ENCODE assay signal across 8 mouse cellular contexts in genomic region chr2:158624718-158625222, GRCm38 (mm10). TPM values are rescaled to one million over a fixed set of nuclear protein-coding genes. Genes with fewer than 3 reads are reported as not detected.
DNase-seq lines count a peak whose midpoint lies in the region; ATAC-seq lines count a peak whose summit lies in the region.

Gene Actr5 (plus strand): TSS chr2:158624888.

- DNase-seq in adipocyte (ENCODE audit: low spot score) = peak; percentile 98
- DNase-seq in embryo, embryonic 10 days (ENCODE audit: low spot score) = peak; percentile 100
- peak; percentile 93 for DNase-seq in gastrocnemius, postnatal 10 days
- peak; percentile 98 for DNase-seq in induced T-regulatory cell, adult 2 months (ENCODE audit: low read depth)
- DNase-seq in left cerebral cortex, adult 9 months (ENCODE audit: low spot score in 2 of 2) = peak; percentile 73 to 92
- peak; percentile 89 for DNase-seq in right cerebral cortex, postnatal 14 days
- peak; percentile 88 to 91 for DNase-seq in urinary bladder, postnatal 36 days (ENCODE audit: low spot score in 2 of 2)

- ATAC-seq in megakaryocyte progenitor cell, adult 5-6 weeks (replicated peaks; ENCODE audit: poor library complexity) = peak; percentile 97

RNA-seq across cellular contexts. Expression of gene Actr5, which starts in this region (rescaled TPM):
- 1 to 10 TPM; 4.1 to 6.2 TPM for total RNA-seq in gastrocnemius, postnatal 10 days (2021)
- 9.1 and 14.7 TPM in 2 replicates for total RNA-seq in megakaryocyte progenitor cell, adult 5-6 weeks (2015)
- total RNA-seq in megakaryocyte progenitor cell, adult 5-6 weeks (2017) = 14.5 and 18.7 TPM in 2 replicates

Comparison
In these comparisons a context has a peak if more than half of its experiments do, and no peak if none do; other contexts are left out.
1. Peak in every context shown above with its lines: DNase-seq and ATAC-seq.